Mouse (Mus musculus) neural tube, embryonic 12.5 days (tissue): ENCODE measurements around the gene Maz. TPM values are rescaled to one million over a fixed set of nuclear protein-coding genes. Genes with fewer than 3 reads are reported as not detected.

Experiments used
- ATAC-seq: fragments of 200-750 bp; cut with Nextera tagmentation; 2 replicates; pipeline ENCODE4 v1.8.0; 2017; ENCODE audit warnings: low read depth, mild to moderate bottlenecking, moderate TSS enrichment, moderate library complexity; ENCODE audit not compliant: low FRiP score
- H3K27ac ChIP-seq: fragments of 300-500 bp; sonication (generic); 2 replicates; pipeline ENCODE4 v1.5.1; 2016
- H3K27me3 ChIP-seq: fragments of 300-500 bp; sonication (generic); replicated peaks from 2 replicates; pipeline ENCODE4 v1.6.1; 2016; ENCODE audit warnings: mild to moderate bottlenecking
- H3K36me3 ChIP-seq: fragments of 300-500 bp; sonication (generic); 2 replicates; pipeline ENCODE4 v1.6.1; 2016; ENCODE audit warnings: mild to moderate bottlenecking
- H3K4me1 ChIP-seq: fragments of 300-500 bp; sonication (generic); 2 replicates; pipeline ENCODE4 v1.6.1; 2016
- H3K4me2 ChIP-seq: fragments of 300-500 bp; sonication (generic); replicated peaks from 2 replicates; pipeline ENCODE4 v1.6.1; 2016; ENCODE audit warnings: mild to moderate bottlenecking
- H3K4me3 ChIP-seq: fragments of 300-500 bp; sonication (generic); 2 replicates; pipeline ENCODE4 v1.5.1; 2016
- H3K9ac ChIP-seq: fragments of 300-500 bp; sonication (generic); 2 replicates; pipeline ENCODE4 v1.6.1; 2016; ENCODE audit warnings: mild to moderate bottlenecking
- H3K9me3 ChIP-seq: fragments of 300-500 bp; sonication (generic); 2 replicates; pipeline ENCODE4 v1.6.1; 2016; ENCODE audit warnings: mild to moderate bottlenecking
- WGBS: fragments of 180-500 bp; shearing (Covaris S2); methylation state at CpG from one replicate; pipeline ENCODE4 v1.1.7; 2016; 5-methylcytosine and 5-hydroxymethylcytosine counted together
- polyA plus RNA-seq: library from polyadenylated mRNA; unstranded; fragments of >200 nt; fragmentation: Nextera tagmentation; extraction: Ambion mirVana; gene quantifications from 2 replicates; pipeline ENCODE4 v1.2.1, GENCODE M21; 2016

Gene Maz
- polyA plus RNA-seq, 1 experiment from 2014 or later: 134 TPM

DNA sequence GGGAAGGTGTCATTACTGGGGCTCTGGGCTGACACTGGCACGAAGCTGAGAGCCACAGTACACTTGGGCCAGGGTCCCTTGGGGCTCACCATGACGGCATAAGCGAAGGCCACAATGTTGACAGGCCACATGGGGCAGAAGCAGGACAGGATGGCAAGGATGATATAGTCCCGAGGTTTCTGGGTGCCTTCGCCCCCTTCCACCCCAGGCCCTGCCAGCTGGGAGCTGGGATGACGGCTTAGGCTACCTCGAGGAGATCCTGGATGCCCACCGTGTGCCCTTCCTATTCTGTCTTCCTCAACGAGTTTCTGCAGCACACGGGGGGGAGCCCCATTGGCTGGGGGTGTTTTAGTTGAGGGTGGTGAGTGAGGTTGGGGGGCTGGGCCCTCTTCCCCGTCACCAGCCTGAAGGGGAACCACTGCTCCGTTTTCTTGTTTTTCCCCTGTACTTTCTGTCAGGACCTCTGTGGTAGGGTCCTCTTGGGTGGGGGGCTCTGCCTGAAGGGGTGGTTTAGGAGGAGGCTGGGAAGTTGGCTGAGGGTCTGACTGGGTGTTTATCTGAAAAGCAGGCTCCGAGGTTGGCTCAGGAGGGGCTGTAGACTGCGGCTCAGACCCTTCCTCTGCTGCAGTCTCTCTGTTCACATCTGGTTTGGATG, 7.4 kb downstream of the Maz start:
- H3K27ac ChIP-seq: no peak overlapping the region; the same call in 1 of the 2 replicates
- peaks cover 36% of the 10 kb centered on the region for H3K36me3 ChIP-seq
- H3K9me3 ChIP-seq: no peaks in the 10 kb centered on the region
- peak overlapping the region; percentile 98 for H3K4me2 ChIP-seq
- H3K9ac ChIP-seq: peak overlapping the region; percentile 69; the same call in 1 of the 2 replicates
- H3K4me1 ChIP-seq: peaks cover 84% of the 10 kb centered on the region
- H3K27me3 ChIP-seq: no peaks in the 10 kb centered on the region
- H3K4me3 ChIP-seq: no peak overlapping the region
- no peak for ATAC-seq
- WGBS: 81% methylated on average over 14 of the region's 14 CpGs

DNA sequence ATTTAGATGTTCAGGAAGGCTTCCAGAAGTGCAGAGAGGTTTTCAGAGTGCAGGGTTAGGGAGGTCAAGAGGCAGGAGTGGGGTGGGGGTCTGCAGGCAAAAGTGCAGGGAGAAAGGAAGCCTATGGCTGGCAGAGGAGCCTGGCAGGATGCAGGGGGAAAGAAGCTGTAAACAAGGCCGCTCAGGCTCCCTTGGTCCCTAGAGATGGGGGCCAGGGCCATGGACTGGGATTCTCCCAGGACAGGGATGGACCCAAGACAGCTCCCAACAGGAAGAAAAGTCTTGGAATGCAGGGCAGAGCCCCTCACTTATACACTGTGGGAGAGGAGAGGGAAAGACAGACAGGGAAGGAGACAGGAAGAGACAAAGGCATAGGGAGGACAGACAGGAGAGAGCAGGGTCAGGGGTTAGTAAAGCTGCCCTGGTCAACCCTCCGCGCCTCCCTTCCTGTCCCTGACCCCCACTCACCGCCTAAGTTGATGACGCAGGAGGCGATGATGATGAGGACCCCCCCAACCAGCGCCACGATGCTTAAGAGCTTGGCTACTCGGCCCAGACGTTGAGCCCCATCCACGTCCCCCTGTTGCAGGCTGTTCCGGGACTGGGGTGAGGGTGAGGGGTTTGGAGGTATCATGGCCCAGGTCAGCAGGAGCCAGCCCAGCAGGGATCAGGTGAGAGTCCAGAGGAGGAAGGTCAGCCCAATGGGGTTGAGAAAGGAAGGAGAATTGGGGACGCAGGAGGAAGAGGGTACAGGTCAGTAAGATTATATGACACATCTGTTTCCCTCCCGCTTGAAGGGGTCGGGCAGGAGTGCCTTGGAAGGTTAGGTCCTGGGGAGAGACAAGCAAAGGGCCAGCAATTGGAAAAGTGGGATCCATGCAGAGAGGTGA, 8.2 kb downstream of the Maz start:
- no peak for ATAC-seq
- WGBS: 88% methylated on average over 15 of the region's 15 CpGs
- Histone ChIP-seq H3K27ac (no peak overlapping the region), H3K4me2 (peak overlapping the region; percentile 22; the same call in 1 of the 2 replicates), H3K4me3 (no peak overlapping the region), H3K9ac (peak overlapping the region; percentile 36; the same call in 1 of the 2 replicates), H3K4me1 (peaks cover 81% of the 10 kb centered on the region), H3K27me3 (no peaks in the 10 kb centered on the region), H3K36me3 (peaks cover 36% of the 10 kb centered on the region), H3K9me3 (no peaks in the 10 kb centered on the region)

DNA sequence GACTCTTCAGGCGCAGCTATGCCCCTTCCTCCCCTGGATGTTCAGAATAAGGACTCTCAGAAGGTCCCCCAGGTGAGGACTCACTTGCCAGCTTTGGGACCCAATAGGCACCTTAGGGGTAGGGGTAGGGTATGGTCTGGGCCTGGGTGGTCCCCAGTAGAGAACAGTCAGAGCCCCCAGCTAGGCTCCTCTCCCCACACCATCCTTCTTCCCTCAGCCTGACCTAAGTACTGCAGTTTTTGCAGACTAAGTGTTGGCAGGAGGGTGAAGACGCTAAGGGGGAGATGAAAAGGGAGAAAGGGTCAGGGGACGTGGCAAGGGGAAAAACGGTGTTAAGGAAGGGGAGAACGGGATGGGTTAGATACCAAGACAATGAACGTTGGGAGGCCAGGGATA, 8.9 kb downstream of the Maz start:
- Histone ChIP-seq H3K4me3 (no peak overlapping the region), H3K36me3 (peaks cover 36% of the 10 kb centered on the region), H3K9ac (no peak overlapping the region), H3K9me3 (no peaks in the 10 kb centered on the region), H3K4me2 (peak overlapping the region; percentile 22; the same call in 1 of the 2 replicates), H3K4me1 (peaks cover 74% of the 10 kb centered on the region), H3K27me3 (no peaks in the 10 kb centered on the region), H3K27ac (no peak overlapping the region)
- no peak for ATAC-seq
- WGBS: 67% methylated on average over 6 of the region's 6 CpGs

DNA sequence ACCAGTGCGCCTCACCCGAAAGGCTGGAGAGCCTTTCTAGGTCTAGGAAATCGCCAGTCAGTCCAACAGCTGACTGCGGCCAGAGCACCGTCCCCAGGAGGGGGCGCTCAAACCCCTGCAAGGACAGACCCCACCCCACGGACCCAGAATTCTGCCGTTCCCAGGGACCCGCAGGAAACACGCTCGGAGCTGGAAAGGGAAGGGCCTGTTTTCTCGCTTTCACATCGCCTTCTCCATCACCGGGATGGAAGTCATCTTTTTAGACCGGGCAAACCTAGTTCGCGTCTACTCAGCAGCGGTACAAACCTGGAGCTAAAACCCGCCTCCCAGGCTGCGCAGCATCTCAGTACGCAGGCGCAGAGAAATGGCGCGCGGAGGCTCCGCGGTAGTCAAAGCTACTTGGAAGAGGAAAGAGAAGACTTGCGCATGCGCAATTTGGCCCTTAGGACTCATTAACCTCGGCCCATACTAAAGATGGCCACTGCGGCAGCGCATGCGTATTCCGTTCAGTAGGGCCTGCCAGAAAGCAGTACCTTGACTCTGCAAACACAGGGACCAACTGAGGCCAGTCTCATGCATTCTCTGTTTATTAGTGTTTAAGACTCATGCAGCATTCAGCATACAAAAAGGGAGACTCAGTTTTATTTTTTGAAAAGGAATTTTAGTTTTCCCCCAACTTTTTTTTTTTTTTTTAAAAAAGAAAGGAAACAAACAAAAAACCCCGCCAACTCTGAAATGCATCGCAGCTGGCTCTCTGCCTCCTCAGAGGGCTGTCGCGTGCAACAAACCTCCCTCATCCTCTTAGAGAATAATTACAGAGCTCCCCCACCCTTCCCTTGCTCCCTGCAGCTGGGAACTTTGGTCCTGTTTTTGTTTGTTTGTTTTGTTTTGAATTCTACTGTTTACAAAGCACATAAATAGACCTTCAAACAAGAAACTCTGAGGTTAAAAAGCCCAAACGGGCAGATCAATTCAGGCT, 9.6 kb downstream of the Maz start, which contains the start of gene Pagr1a:
Pagr1a (minus strand) TSS at position 382 of the 979 bp plus-strand sequence.
- Histone ChIP-seq H3K9ac (peak within 1 kb of the TSS; percentile 80), H3K4me2 (peak within 1 kb of the TSS; percentile 94), H3K36me3 (peaks cover 31% of the 10 kb centered on the region), H3K9me3 (no peaks in the 10 kb centered on the region), H3K27ac (peak within 1 kb of the TSS; percentile 86), H3K27me3 (no peaks in the 10 kb centered on the region), H3K4me3 (peak within 1 kb of the TSS; percentile 61), H3K4me1 (peaks cover 67% of the 10 kb centered on the region)
- peak; percentile 78 for ATAC-seq
- WGBS: 4% methylated on average over 39 of the region's 39 CpGs

DNA sequence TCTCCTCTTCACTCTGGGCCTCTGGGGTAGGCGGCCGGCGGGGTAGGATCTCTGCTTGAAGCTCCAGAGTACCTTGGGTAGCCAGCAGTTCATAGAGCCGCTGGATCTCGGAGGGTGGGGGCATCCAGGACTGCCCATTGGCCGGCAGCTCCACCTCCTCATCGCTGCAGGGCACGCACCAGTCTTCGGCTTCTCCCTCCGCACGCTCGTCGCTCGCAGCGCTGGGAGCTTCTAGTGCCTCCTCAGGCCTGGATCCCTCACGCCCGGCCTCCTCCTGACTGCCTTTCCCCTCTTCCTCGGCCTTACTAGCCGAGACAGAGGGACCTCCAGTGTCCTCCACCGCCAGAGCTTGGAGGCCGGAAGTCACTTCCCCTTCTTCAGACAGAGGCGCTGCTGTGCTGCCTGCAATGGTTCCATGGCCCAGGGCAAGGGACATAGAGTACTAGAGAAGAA, 10.3 kb downstream of the Maz start:
- no peaks in the 10 kb centered on the region for H3K9me3 ChIP-seq

DNA sequence TGATC, 10.6 kb downstream of the Maz start, which contains the start of gene Pagr1b:
Pagr1b (minus strand) TSS at position 4 of the 5 bp plus-strand sequence.
- no peak for ATAC-seq
- Histone ChIP-seq H3K27ac (peak within 1 kb of the TSS; percentile 86), H3K9ac (peak within 1 kb of the TSS; percentile 80), H3K9me3 (no peaks in the 10 kb centered on the region), H3K27me3 (no peaks in the 10 kb centered on the region), H3K4me2 (peak within 1 kb of the TSS; percentile 94), H3K36me3 (peaks cover 27% of the 10 kb centered on the region), H3K4me1 (peaks cover 58% of the 10 kb centered on the region), H3K4me3 (peak within 1 kb of the TSS; percentile 61)

More for the DNA sequence above, 10.3 kb downstream of the Maz start:
- under 1% methylated on average over 22 of the region's 22 CpGs for WGBS
- peak overlapping the region; percentile 61 for H3K4me3 ChIP-seq
- peaks cover 60% of the 10 kb centered on the region for H3K4me1 ChIP-seq
- ATAC-seq: peak; percentile 59
- no peaks in the 10 kb centered on the region for H3K27me3 ChIP-seq
- peak overlapping the region; percentile 94 for H3K4me2 ChIP-seq
- peak overlapping the region; percentile 80 for H3K9ac ChIP-seq
- peak overlapping the region; percentile 86 for H3K27ac ChIP-seq
- H3K36me3 ChIP-seq: peaks cover 27% of the 10 kb centered on the region

DNA sequence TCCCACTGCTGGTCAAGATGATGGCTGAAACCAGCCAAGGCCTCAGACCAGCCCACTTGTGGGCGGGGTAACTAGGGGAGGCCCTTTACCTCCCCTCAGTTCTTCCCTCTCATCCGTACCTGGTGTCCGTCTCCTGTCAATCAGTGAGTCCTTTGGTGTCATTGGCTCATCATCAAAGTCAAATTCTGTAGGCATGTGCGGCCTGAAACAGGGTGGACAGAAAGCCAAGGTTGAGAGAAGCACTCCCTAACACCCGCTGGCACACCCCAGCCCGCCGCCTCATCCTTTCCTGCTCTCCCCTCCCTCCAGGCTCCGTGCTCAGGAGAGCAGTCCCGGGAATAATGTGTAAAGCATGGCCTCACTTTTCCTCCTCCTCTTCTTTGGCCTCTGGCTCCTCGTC, 10.8 kb downstream of the Maz start:
- H3K27me3 ChIP-seq: no peaks in the 10 kb centered on the region
- WGBS: 1% methylated on average over 10 of the region's 10 CpGs
- H3K27ac ChIP-seq: peak overlapping the region; percentile 86
- H3K9ac ChIP-seq: peak overlapping the region; percentile 80
- H3K4me2 ChIP-seq: peak overlapping the region; percentile 94
- peaks cover 27% of the 10 kb centered on the region for H3K36me3 ChIP-seq
- 0 out of 2 replicates have a peak, but pooled peaks have one; percentile 3 for ATAC-seq
- peak overlapping the region; percentile 61 for H3K4me3 ChIP-seq
- no peaks in the 10 kb centered on the region for H3K9me3 ChIP-seq
- H3K4me1 ChIP-seq: peaks cover 56% of the 10 kb centered on the region

DNA sequence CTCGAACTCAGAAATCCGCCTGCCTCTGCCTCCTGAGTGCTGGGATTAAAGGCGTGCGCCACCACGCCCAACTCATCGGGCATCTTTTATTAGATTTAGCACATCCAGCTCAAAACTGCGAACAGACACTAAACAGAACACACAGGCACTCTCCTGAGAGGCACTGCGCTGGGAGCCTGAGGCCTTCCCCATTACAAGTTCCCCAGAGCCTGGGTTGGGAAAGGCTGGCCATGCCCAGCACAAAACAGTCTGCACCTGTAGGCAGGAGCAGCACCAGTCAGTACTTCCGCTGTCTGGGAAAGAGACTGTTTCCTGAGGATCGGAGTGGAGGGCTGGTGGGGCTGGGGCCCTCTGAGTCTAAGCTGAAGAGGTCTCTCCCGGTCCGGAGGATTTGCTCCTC, 11.8 kb downstream of the Maz start:
- peak overlapping the region; percentile 94; the same call in 1 of the 2 replicates for H3K4me2 ChIP-seq
- no peaks in the 10 kb centered on the region for H3K27me3 ChIP-seq
- H3K9me3 ChIP-seq: no peaks in the 10 kb centered on the region
- no peak overlapping the region for H3K27ac ChIP-seq
- WGBS: 98% methylated on average over 12 of the region's 12 CpGs
- ATAC-seq: no peak
- H3K36me3 ChIP-seq: peaks cover 27% of the 10 kb centered on the region
- H3K9ac ChIP-seq: no peak overlapping the region
- no peak overlapping the region for H3K4me3 ChIP-seq
- H3K4me1 ChIP-seq: peaks cover 45% of the 10 kb centered on the region

DNA sequence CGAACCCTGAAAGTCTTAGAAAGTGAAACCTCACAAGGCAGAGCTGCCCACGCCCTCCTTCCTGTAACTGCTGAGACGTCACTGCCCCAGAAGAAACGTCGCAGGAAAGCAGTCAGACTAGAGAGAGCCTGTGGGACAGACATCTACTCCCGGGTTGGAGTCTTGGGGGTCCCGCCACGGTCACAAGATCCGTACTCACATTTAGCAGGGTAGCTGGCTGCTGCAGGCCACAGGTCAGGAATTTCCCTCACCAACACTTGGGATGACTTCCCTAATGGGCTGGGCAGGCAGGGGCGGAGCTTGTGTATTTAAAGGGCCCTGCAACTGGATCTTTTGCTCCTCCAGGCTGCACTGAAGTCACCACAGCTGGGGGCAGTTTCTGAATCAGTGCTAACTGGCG, 12.5 kb downstream of the Maz start, which contains the start of gene Mvp:
Mvp (minus strand) TSS at position 302 of the 400 bp plus-strand sequence.
- H3K27me3 ChIP-seq: no peaks in the 10 kb centered on the region
- H3K36me3 ChIP-seq: peaks cover 27% of the 10 kb centered on the region
- H3K9ac ChIP-seq: 0 out of 2 replicates have a peak within 1 kb of the TSS, but pooled peaks have one; percentile 3
- no peak within 1 kb of the TSS for H3K27ac ChIP-seq
- H3K4me2 ChIP-seq: peak within 1 kb of the TSS; percentile 94
- H3K9me3 ChIP-seq: no peaks in the 10 kb centered on the region
- peaks cover 41% of the 10 kb centered on the region for H3K4me1 ChIP-seq
- WGBS: 69% methylated on average over 11 of the region's 11 CpGs
- ATAC-seq: no peak
- 0 out of 2 replicates have a peak within 1 kb of the TSS, but pooled peaks have one; percentile 10 for H3K4me3 ChIP-seq

DNA sequence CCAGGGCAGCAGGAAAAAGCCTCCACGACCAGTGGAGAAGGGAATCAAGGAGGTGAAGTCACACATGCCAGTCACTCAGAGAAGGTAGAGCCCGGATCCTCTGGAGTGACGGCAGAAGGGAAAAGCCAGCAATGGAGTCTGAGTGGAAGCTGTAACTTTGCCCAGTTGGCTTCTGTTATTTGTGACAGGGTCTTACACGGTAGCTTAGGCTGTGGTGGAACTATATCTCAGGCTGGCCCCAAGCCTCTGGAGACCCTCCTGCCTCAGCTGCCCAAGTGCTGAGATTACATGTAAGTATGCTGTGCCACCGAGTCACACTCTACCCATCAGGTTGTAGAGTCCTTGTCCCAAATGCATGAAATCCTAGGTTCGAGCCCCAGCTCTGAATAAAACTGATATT, 13.5 kb downstream of the Maz start:
- Histone ChIP-seq H3K4me2 (no peak overlapping the region; the same call in 1 of the 2 replicates), H3K4me3 (no peak overlapping the region), H3K36me3 (peaks cover 27% of the 10 kb centered on the region), H3K27ac (no peak overlapping the region), H3K27me3 (no peaks in the 10 kb centered on the region), H3K9me3 (no peaks in the 10 kb centered on the region), H3K9ac (0 out of 2 replicates have a peak overlapping the region, but pooled peaks have one; percentile 1), H3K4me1 (peaks cover 38% of the 10 kb centered on the region)
- ATAC-seq: no peak
- WGBS: 98% methylated on average over 6 of the region's 6 CpGs

DNA sequence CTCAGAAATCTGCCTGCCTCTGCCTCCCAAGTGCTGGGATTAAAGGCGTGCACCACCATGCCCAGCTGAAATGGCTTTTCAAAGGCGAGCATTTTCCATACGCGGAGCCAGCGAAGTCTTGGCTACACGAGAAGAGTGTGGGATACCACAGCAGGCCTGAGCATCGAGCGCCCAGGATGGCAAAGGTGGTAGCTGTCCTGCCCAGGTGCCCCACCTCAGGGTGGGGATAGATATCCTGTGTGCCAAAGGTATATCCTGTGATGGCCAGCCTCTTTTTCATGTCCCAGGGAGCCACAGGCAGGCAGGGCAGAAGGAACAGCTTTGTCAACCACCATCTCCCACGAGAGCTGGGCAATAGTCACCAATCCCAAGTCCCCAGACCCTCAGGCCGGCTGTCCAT, 14.0 kb downstream of the Maz start:
- 96% methylated on average over 10 of the region's 10 CpGs for WGBS
- Histone ChIP-seq H3K4me2 (no peak overlapping the region), H3K4me3 (no peak overlapping the region), H3K9me3 (no peaks in the 10 kb centered on the region), H3K36me3 (peaks cover 27% of the 10 kb centered on the region), H3K27me3 (no peaks in the 10 kb centered on the region), H3K27ac (no peak overlapping the region), H3K9ac (no peak overlapping the region), H3K4me1 (peaks cover 33% of the 10 kb centered on the region)
- ATAC-seq: no peak
